Mouse (Mus musculus) right cerebral cortex, adult 2 months (tissue): Measurements from ENCODE around the gene Rcsd1.

Experiments
- DNase-seq, 2 experiments: peaks; one replicate each; pipeline ENCODE4 v3.0.0; 2021 to 2022; ENCODE audit warnings: low spot score in 2 of 2

The Rcsd1 gene

GRCm38 (mm10) chr1:165717711-165718542 lies 8.4 kb upstream of the Rcsd1 start:
- DNase-seq: peak; percentile 35 to 46

- DNase-seq: no peak
These were observed 6.9 kb upstream of the Rcsd1 start for GRCm38 (mm10) chr1:165716426-165716825.

- DNase-seq: no peak
These were observed 4.2 kb upstream of the Rcsd1 start for GRCm38 (mm10) chr1:165713798-165714197.

- no peak for DNase-seq
These were observed 2.4 kb upstream of the Rcsd1 start for GRCm38 (mm10) chr1:165711914-165712313.

GRCm38 (mm10) chr1:165708686-165709380 lies 724 bp downstream of the Rcsd1 start:
- no peak for DNase-seq

- no peak for DNase-seq
These were observed 1.8 kb downstream of the Rcsd1 start for GRCm38 (mm10) chr1:165707640-165708322.

- DNase-seq: no peak
These were observed 2.3 kb downstream of the Rcsd1 start for GRCm38 (mm10) chr1:165707241-165707639.

- DNase-seq: no peak
These were observed 3.1 kb downstream of the Rcsd1 start for GRCm38 (mm10) chr1:165706492-165706891.

- DNase-seq: no peak
These were observed 3.6 kb downstream of the Rcsd1 start for GRCm38 (mm10) chr1:165705868-165706348.

- no peak for DNase-seq
These were observed 4.2 kb downstream of the Rcsd1 start for GRCm38 (mm10) chr1:165705368-165705767.

- no peak for DNase-seq
These were observed 4.7 kb downstream of the Rcsd1 start for GRCm38 (mm10) chr1:165704841-165705240.

- DNase-seq: no peak
These were observed 7.1 kb downstream of the Rcsd1 start for GRCm38 (mm10) chr1:165702221-165703031.

- no peak for DNase-seq
These were observed 8.0 kb downstream of the Rcsd1 start for GRCm38 (mm10) chr1:165701562-165701961.

GRCm38 (mm10) chr1:165700933-165701518 lies 8.5 kb downstream of the Rcsd1 start:
- no peak for DNase-seq

- DNase-seq: no peak
These were observed 9.2 kb downstream of the Rcsd1 start for GRCm38 (mm10) chr1:165700376-165700815.

- DNase-seq: no peak
These were observed 11.9 kb downstream of the Rcsd1 start for GRCm38 (mm10) chr1:165697701-165698100.

GRCm38 (mm10) chr1:165696870-165697269 lies 12.7 kb downstream of the Rcsd1 start:
- no peak for DNase-seq

GRCm38 (mm10) chr1:165696040-165696439 lies 13.5 kb downstream of the Rcsd1 start:
- no peak for DNase-seq

- DNase-seq: no peak
These were observed 14.1 kb downstream of the Rcsd1 start for GRCm38 (mm10) chr1:165695392-165696014.

GRCm38 (mm10) chr1:165693856-165694255 lies 15.7 kb downstream of the Rcsd1 start:
- DNase-seq: no peak

GRCm38 (mm10) chr1:165691516-165691915 lies 18.0 kb downstream of the Rcsd1 start:
- no peak for DNase-seq
